Mouse (Mus musculus) hindbrain, embryonic 14.5 days (tissue): ENCODE measurements at regions not wholly inside any gene's neighbourhood (a gene's known extent, or its start where the extent isn't known, plus 50 kb on each side); places are given as distances from the start of the nearest gene placed in this dataset.

Experiments
- ATAC-seq: fragments of 200-750 bp; cut with Nextera tagmentation; 2 replicates; pipeline ENCODE4 v1.8.0; 2017; ENCODE audit warnings: moderate number of reproducible peaks, mild to moderate bottlenecking, moderate TSS enrichment, moderate library complexity; ENCODE audit not compliant: low FRiP score
- DNase-seq: peaks from one replicate; pipeline ENCODE4 v3.0.0-alpha.2; 2015; ENCODE audit warnings: low spot score
- H3K27ac ChIP-seq: fragments of 300-500 bp; sonication (generic); 2 replicates; pipeline ENCODE4 v1.5.1; 2014; ENCODE audit warnings: mild to moderate bottlenecking, moderate library complexity
- H3K27me3 ChIP-seq: fragments of 300-500 bp; sonication (generic); 2 replicates; pipeline ENCODE4 v1.6.1; 2014; ENCODE audit warnings: mild to moderate bottlenecking, low read length, mixed read lengths; ENCODE audit not compliant: control insufficient read depth, insufficient read depth
- H3K36me3 ChIP-seq: fragments of 300-500 bp; sonication (generic); replicated peaks from 2 replicates; pipeline ENCODE4 v1.6.1; 2014; ENCODE audit not compliant: control insufficient read depth, insufficient read depth
- H3K4me1 ChIP-seq: fragments of 300-500 bp; sonication (generic); replicated peaks from 2 replicates; pipeline ENCODE4 v1.6.1; 2014; ENCODE audit warnings: antibody characterized with exemption, low read length, mixed read lengths; ENCODE audit not compliant: control insufficient read depth, insufficient read depth
- H3K4me2 ChIP-seq: fragments of 300-500 bp; sonication (generic); replicated peaks from 2 replicates; pipeline ENCODE4 v1.6.1; 2014; ENCODE audit warnings: mild to moderate bottlenecking, moderate library complexity
- H3K4me3 ChIP-seq: fragments of 300-500 bp; sonication (generic); replicated peaks from 2 replicates; pipeline ENCODE4 v1.5.1; 2014; ENCODE audit warnings: mild to moderate bottlenecking, low read length
- H3K9ac ChIP-seq: fragments of 300-500 bp; sonication (generic); 2 replicates; pipeline ENCODE4 v1.6.1; 2014
- H3K9me3 ChIP-seq: fragments of 300-500 bp; sonication (generic); 2 replicates; pipeline ENCODE4 v1.6.1; 2016; ENCODE audit warnings: low read length; ENCODE audit not compliant: control insufficient read depth
- WGBS: fragments of 180-500 bp; shearing (Covaris S2); extraction: QIAGEN DNeasy Blood & Tissue Kit; methylation state at CpG from one replicate; pipeline ENCODE4 v1.1.7; 2014; 5-methylcytosine and 5-hydroxymethylcytosine counted together

GRCm38 (mm10) chr13:72355297-72355696 lies 273.3 kb upstream of the Irx2 start:
- no peak for ATAC-seq
- no peak overlapping the region for H3K27ac ChIP-seq
- WGBS, result 89% methylated on average over 1 of the region's 1 CpGs

DNA sequence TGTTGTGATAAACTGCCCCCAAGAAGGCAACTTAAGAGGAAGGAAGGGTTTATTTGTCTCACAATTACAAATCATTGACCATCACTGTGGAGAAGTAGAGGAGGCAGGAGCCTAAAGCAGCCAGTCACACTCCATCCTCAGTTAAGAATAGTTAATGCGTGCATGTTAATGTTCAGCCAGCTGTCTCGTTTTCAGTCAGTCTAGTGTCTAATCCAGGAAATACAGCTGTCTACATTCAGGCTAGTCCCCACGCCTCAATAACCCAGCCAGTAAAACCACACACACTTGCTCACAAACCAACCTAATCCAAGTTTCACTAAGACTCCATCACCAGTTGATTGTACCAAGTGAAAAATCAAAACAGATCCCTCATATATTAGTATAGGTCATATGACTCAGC lies 272.8 kb upstream of the Irx2 start:
- H3K4me1 ChIP-seq, result peaks cover 8% of the 10 kb centered on the region
- H3K9ac ChIP-seq, result no peak overlapping the region
- H3K27me3 ChIP-seq, result peaks cover 12% of the 10 kb centered on the region
- ATAC-seq, result no peak
- no peaks in the 10 kb centered on the region for H3K36me3 ChIP-seq
- 57% methylated on average over 3 of the region's 3 CpGs for WGBS
- H3K4me3 ChIP-seq, result no peak overlapping the region
- DNase-seq, result no peak
- H3K9me3 ChIP-seq, result no peaks in the 10 kb centered on the region
- H3K4me2 ChIP-seq, result no peak overlapping the region
- no peak overlapping the region for H3K27ac ChIP-seq

More at GRCm38 (mm10) chr13:72355297-72355696, 273.3 kb upstream of the Irx2 start:
- H3K9ac ChIP-seq, result no peak overlapping the region
- peaks cover 8% of the 10 kb centered on the region for H3K4me1 ChIP-seq
- no peaks in the 10 kb centered on the region for H3K36me3 ChIP-seq
- H3K9me3 ChIP-seq, result no peaks in the 10 kb centered on the region
- H3K4me2 ChIP-seq, result no peak overlapping the region
- DNase-seq, result no peak
- H3K27me3 ChIP-seq, result peaks cover 12% of the 10 kb centered on the region
- H3K4me3 ChIP-seq, result no peak overlapping the region

DNA sequence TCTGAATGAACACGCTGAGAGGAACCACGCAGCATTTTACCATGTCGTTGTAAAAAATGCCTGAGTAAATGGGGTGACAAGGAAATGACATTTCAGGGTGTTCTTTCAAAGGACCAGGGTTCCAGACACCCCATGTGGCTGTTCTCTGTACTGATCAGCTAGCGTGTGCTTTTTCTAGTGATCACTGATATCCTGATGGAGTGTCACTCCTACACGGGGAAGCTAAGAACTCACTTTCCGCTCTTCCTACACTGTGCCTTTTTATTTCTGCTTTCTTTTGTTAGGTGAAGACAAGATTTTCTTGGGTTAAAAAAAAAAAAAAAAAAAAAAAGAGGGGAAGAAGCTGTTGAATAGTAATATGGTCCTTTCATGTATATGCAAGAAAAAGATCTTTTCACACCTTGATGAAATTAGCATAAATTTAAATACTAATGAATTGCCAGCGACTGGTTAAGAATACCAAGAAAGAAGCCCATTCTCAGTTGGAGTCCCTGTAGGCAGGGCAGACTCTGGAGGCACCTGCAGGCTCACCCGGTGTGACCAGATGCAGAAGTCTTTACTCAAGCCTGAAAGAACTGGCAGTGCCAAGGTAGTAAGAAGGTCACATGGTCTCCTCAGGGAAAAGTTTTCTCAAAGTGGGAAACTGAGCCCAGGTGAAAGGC lies 270.2 kb upstream of the Irx2 start:
- Histone ChIP-seq H3K9ac (no peak overlapping the region), H3K4me1 (no peaks in the 10 kb centered on the region; the same call in 1 of the 2 replicates), H3K4me3 (no peak overlapping the region), H3K27me3 (peaks cover 20% of the 10 kb centered on the region; the same call in 1 of the 2 replicates), H3K9me3 (no peaks in the 10 kb centered on the region), H3K36me3 (no peaks in the 10 kb centered on the region), H3K27ac (no peak overlapping the region), H3K4me2 (no peak overlapping the region)
- 34% methylated on average over 8 of the region's 8 CpGs for WGBS
- ATAC-seq, result no peak
- DNase-seq, result no peak

GRCm38 (mm10) chr13:72365534-72366271 lies 262.9 kb upstream of the Irx2 start:
- Histone ChIP-seq H3K36me3 (no peaks in the 10 kb centered on the region), H3K9ac (peak overlapping the region; percentile 33; the same call in 1 of the 2 replicates), H3K4me2 (peak overlapping the region; percentile 42), H3K27me3 (0 out of 2 replicates have a peak, but pooled peaks cover 20% of the 10 kb centered on the region), H3K4me1 (peaks cover 12% of the 10 kb centered on the region; the same call in 1 of the 2 replicates), H3K9me3 (no peaks in the 10 kb centered on the region), H3K4me3 (0 out of 2 replicates have a peak overlapping the region, but pooled peaks have one; percentile 8), H3K27ac (no peak overlapping the region)
- peak; percentile 88 for ATAC-seq
- whole genome bisulfite sequencing, result 10% methylated on average over 24 of the region's 24 CpGs
- DNase-seq, result peak; percentile 56

- H3K27me3 ChIP-seq, result 0 out of 2 replicates have a peak, but pooled peaks cover 23% of the 10 kb centered on the region
- ATAC-seq (no peak), DNase-seq (no peak)
- H3K4me1 ChIP-seq, result peaks cover 12% of the 10 kb centered on the region; the same call in 1 of the 2 replicates
- peak overlapping the region; percentile 42 for H3K4me2 ChIP-seq
- peak overlapping the region; percentile 33; the same call in 1 of the 2 replicates for H3K9ac ChIP-seq
- no peaks in the 10 kb centered on the region for H3K36me3 ChIP-seq
- WGBS, result 58% methylated on average over 11 of the region's 11 CpGs
- no peak overlapping the region for H3K4me3 ChIP-seq
- no peaks in the 10 kb centered on the region for H3K9me3 ChIP-seq
- H3K27ac ChIP-seq, result no peak overlapping the region
Observed at GRCm38 (mm10) chr13:72366281-72366680, 262.3 kb upstream of the Irx2 start.

DNA sequence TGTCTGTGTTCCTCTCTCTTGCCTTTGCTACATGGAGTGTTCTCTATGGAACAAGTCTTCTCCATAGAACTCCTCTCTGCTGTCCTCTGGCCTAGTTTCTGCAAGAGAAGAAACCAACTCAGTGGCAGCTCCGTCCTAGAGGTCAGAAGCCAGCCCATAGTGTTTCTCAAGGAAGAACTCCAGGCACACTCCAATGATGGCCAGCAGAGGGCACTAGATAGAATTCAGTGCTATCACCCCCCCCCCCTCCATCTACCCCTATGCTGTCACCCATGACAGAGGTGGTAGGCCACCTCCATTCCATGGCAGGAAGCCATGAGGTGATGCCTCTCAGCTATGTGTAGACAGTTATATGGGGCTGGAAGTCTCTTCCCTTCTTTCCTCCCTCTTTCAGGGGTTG lies 258.5 kb upstream of the Irx2 start:
- Histone ChIP-seq H3K4me1 (peaks cover 12% of the 10 kb centered on the region; the same call in 1 of the 2 replicates), H3K27ac (no peak overlapping the region), H3K4me2 (no peak overlapping the region), H3K27me3 (0 out of 2 replicates have a peak, but pooled peaks cover 16% of the 10 kb centered on the region), H3K9ac (no peak overlapping the region), H3K4me3 (no peak overlapping the region), H3K9me3 (no peaks in the 10 kb centered on the region), H3K36me3 (no peaks in the 10 kb centered on the region)
- no peak for ATAC-seq
- 91% methylated on average over 1 of the region's 1 CpGs for WGBS
- DNase-seq, result no peak

DNA sequence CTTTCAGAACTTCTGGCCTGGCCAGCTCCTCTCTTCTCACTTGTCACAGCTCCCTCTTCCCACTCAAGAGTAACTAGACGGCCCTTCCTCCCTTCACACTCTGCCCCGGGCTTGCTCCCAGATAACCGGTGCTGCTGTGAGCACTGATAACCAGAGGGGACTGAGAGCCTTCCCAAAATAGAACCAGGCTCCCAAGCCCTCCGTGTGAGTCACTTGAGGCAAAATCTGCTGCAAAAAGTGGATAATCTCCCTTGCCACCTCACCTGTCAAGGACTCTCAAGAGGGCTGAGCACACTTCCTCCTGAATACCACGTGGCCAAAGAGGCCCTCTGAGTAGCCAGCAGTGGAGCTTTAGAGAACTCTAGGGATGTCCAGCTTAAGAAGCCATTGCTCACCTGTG lies 257.6 kb upstream of the Irx2 start:
- Histone ChIP-seq H3K4me2 (no peak overlapping the region), H3K36me3 (no peaks in the 10 kb centered on the region), H3K27me3 (0 out of 2 replicates have a peak, but pooled peaks cover 16% of the 10 kb centered on the region), H3K4me1 (peaks cover 4% of the 10 kb centered on the region; the same call in 1 of the 2 replicates), H3K9me3 (no peaks in the 10 kb centered on the region), H3K4me3 (no peak overlapping the region), H3K27ac (no peak overlapping the region), H3K9ac (no peak overlapping the region)
- DNase-seq (no peak), ATAC-seq (no peak)
- 70% methylated on average over 5 of the region's 5 CpGs for WGBS

DNA sequence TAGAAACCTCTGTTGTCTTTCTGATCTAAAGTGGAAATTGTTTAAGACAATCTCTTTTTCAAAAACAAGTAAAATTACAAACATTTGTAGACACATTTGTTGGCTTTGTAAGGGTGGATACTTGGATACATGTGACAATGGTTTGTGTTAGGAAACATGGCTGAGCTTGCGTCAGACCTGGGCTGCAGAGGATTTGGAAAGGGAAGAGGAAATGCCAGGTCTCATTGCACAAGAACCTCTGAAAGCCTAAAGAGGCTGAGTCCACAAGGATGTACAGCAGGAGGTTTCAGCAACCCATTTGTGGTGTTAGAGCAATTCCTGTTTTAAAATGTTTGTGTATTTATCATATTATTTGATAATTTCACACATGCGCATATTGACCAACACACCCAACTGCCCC lies 235.3 kb upstream of the Irx2 start:
- H3K9me3 ChIP-seq, result no peaks in the 10 kb centered on the region
- H3K36me3 ChIP-seq, result no peaks in the 10 kb centered on the region
- H3K4me3 ChIP-seq, result no peak overlapping the region
- DNase-seq, result no peak
- H3K4me1 ChIP-seq, result no peaks in the 10 kb centered on the region
- WGBS, result 86% methylated on average over 2 of the region's 2 CpGs
- ATAC-seq, result no peak
- no peak overlapping the region for H3K9ac ChIP-seq
- no peak overlapping the region for H3K4me2 ChIP-seq
- no peak overlapping the region for H3K27ac ChIP-seq
- no peaks in the 10 kb centered on the region for H3K27me3 ChIP-seq

DNA sequence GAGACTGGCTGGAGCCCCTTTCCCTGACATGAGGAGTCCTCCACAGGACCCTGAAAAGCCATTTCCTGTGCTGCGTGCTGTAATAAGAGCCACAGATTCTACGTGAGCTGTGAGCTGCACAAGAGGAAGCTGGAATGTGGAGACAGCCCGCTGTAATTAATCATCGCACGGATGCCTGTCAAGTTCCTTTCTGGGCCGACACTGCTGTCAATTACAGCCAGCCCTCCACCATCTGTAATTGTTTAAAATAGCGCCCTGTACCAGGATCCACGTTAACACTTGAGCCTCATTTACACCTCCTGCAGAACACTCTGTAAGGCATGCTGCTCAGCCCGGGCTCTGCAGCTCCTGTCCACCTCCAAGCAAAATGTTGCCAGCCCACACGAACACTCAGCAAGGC lies 227.9 kb upstream of the Irx2 start:
- H3K27ac ChIP-seq, result no peak overlapping the region
- peak; percentile 66 for DNase-seq
- no peaks in the 10 kb centered on the region for H3K27me3 ChIP-seq
- H3K9ac ChIP-seq, result no peak overlapping the region
- H3K4me1 ChIP-seq, result no peaks in the 10 kb centered on the region
- 22% methylated on average over 10 of the region's 10 CpGs for WGBS
- H3K4me2 ChIP-seq, result no peak overlapping the region
- ATAC-seq, result peak; percentile 71; the same call in 1 of the 2 replicates
- H3K9me3 ChIP-seq, result no peaks in the 10 kb centered on the region
- no peaks in the 10 kb centered on the region for H3K36me3 ChIP-seq
- H3K4me3 ChIP-seq, result no peak overlapping the region
